Mouse (Mus musculus) MEL (cell line): ENCODE data around the gene Olfr1214.

Experiments used
- CTCF ChIP-seq, 3 experiments: IDR thresholded peaks in 2 of 3; conservative IDR thresholded peaks in 1 of 3; 2 replicates each; pipeline ENCODE4 v1.5.1; 2011 to 2012; ENCODE audit warnings: low read length in 3 of 3, low read depth in 2 of 3, mild to moderate bottlenecking in 2 of 3, improper control_type of control experiment in 1 of 3, inconsistent platforms in 1 of 3, mixed read lengths in 1 of 3, moderate library complexity in 1 of 3; ENCODE audit not compliant: control insufficient read depth in 1 of 3, insufficient read depth in 1 of 3, poor library complexity in 1 of 3, severe bottlenecking in 1 of 3
- MAX ChIP-seq: IDR thresholded peaks from 2 replicates; pipeline ENCODE4 v1.6.1; 2011; ENCODE audit warnings: low read length, improper control_type of control experiment
- MAZ ChIP-seq: IDR thresholded peaks from 2 replicates; pipeline ENCODE4 v1.6.1; 2012; ENCODE audit warnings: low read depth, mild to moderate bottlenecking, inconsistent platforms, low read length, improper control_type of control experiment
- NRF1 ChIP-seq: IDR thresholded peaks from 2 replicates; pipeline ENCODE4 v1.6.1; 2014; ENCODE audit warnings: low read depth, mild to moderate bottlenecking, inconsistent platforms, low read length, improper control_type of control experiment, moderate library complexity; ENCODE audit not compliant: poor library complexity, insufficient read depth, severe bottlenecking
- POLR2A ChIP-seq, 2 experiments: IDR thresholded peaks; 2 replicates each; pipeline ENCODE4 v1.6.1; 2011 to 2012; ENCODE audit warnings: low read length in 2 of 2, mild to moderate bottlenecking in 2 of 2, control low read depth in 1 of 2, improper control_type of control experiment in 1 of 2, low read depth in 1 of 2, moderate library complexity in 1 of 2; ENCODE audit not compliant: control insufficient read depth in 1 of 2, insufficient read depth in 1 of 2, poor library complexity in 1 of 2
- POLR2AphosphoS2 ChIP-seq: IDR thresholded peaks from 2 replicates; pipeline ENCODE4 v1.6.1; 2011; ENCODE audit warnings: low read length, improper control_type of control experiment
- RAD21 ChIP-seq: IDR thresholded peaks from 2 replicates; pipeline ENCODE4 v1.6.1; 2011; ENCODE audit warnings: mild to moderate bottlenecking, low read depth, low read length, improper control_type of control experiment
- TBP ChIP-seq: IDR thresholded peaks from 2 replicates; pipeline ENCODE4 v1.8.0; 2011; ENCODE audit warnings: low read depth, low read length, improper control_type of control experiment
- TCF12 ChIP-seq: IDR thresholded peaks from 2 replicates; pipeline ENCODE4 v1.6.1; 2014; ENCODE audit warnings: low read depth, mild to moderate bottlenecking, inconsistent platforms, low read length, improper control_type of control experiment, moderate library complexity
- ZC3H11A ChIP-seq: IDR thresholded peaks from 2 replicates; pipeline ENCODE4 v1.6.1; 2012; ENCODE audit warnings: low read depth, mild to moderate bottlenecking, inconsistent platforms, low read length, improper control_type of control experiment
- ZKSCAN1 ChIP-seq: IDR thresholded peaks from 2 replicates; pipeline ENCODE4 v1.6.1; 2012; ENCODE audit warnings: low read depth, mild to moderate bottlenecking, inconsistent platforms, low read length, improper control_type of control experiment, moderate library complexity

DNA sequence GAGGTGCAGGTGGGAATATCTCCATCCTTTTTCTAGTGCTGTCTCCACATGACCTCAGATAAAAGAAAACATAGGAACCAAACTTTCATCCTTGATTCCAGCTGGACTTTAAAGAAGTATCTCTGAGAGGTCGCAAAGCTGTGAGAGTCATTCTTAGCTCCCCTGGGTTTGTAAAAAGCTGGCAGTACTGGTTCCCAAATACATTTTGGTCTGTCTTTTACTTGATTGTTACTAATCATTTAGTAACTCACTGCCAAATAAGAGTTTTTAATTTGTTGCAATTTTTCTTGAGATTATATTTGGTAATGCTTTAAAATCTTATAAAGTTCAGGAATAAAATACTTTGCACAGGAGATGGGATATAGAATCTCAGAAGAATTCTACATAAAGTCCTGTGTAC, 54.4 kb downstream of the Olfr1214 start, which contains the start of gene Olfr1211:
- TF ChIP-seq CTCF (IDR thresholded peaks at IDR 0.05 in 2 of 3, conservative IDR thresholded peaks at IDR 0.05 in 1 of 3; ENCODE audit: control insufficient read depth in 1 of 3, insufficient read depth in 1 of 3, low read depth in 2 of 3, low read length in 3 of 3, poor library complexity in 1 of 3, severe bottlenecking in 1 of 3) (no peak), TBP (no peak), POLR2A (IDR thresholded peaks at IDR 0.05; ENCODE audit: control insufficient read depth in 1 of 2, insufficient read depth in 1 of 2, low read depth in 1 of 2, low read length in 2 of 2, poor library complexity in 1 of 2) (no peak), ZKSCAN1 (no peak), RAD21 (no peak), MAX (no peak), POLR2AphosphoS2 (no peak), MAZ (no peak), NRF1 (no peak), ZC3H11A (no peak), TCF12 (no peak)
